Mouse (Mus musculus) c-Kit-positive CD71-positive TER-119-negative erythroid progenitor cells, embryonic 14.5 days (primary cell): ENCODE data around the gene Rnaseh1.

Experiments used
- DNase-seq: peaks from one replicate; pipeline ENCODE4 v3.0.0-alpha.2; 2013; ENCODE audit warnings: low read depth

The Rnaseh1 gene

DNA sequence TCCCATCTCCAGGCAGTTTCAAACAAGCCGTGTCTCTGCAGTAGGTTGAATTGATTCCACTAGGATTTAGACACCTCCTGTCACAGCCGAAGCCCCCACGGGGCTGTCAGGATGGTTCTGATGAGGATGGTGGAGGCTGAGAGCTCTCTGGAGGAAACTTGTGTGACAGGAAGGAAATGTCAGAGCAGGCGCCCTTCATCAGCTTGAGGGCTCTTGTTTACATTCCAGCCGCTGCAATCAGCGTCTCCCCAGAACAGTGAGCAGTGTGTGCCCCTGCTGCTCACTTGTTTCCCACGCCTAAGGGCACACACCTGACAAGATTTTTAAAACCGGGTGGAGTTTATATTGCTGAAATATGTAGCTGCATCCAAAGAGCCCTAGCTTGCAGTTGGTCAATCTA is 17.9 kb downstream of the Rnaseh1 start:
- DNase-seq = no peak

DNA sequence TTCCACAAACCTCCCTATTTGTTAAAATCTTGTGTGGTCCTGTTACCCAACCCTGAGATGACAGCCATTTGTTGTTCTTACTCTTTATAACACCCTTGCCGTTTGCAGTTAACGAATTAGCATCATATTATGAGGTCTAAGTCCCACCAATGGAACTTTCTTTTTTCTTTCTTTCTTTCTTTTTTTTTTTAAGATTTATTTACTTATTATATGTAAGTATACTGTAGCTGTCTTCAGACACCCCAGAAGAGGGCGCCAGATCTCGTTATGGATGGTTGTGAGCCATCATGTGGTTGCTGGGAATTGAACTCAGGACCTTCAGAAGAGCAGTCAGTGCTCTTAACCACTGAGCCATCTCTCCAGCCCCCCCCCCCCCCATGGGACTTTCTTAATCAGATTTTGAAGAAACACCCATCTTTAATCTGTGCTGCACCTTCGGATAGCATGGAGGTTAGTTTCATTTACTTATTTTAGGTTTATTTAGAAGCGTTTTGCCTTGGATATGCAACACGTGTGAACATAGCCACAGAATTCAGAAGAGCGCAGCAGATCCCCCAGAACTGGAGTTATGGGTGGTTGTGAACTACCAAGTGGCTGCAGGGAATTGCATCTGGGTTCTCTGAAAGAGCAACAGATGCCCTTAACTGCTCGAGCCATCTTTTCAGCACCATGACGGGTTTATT is 24.8 kb downstream of the Rnaseh1 start:
- peak; percentile 16 for DNase-seq

DNA sequence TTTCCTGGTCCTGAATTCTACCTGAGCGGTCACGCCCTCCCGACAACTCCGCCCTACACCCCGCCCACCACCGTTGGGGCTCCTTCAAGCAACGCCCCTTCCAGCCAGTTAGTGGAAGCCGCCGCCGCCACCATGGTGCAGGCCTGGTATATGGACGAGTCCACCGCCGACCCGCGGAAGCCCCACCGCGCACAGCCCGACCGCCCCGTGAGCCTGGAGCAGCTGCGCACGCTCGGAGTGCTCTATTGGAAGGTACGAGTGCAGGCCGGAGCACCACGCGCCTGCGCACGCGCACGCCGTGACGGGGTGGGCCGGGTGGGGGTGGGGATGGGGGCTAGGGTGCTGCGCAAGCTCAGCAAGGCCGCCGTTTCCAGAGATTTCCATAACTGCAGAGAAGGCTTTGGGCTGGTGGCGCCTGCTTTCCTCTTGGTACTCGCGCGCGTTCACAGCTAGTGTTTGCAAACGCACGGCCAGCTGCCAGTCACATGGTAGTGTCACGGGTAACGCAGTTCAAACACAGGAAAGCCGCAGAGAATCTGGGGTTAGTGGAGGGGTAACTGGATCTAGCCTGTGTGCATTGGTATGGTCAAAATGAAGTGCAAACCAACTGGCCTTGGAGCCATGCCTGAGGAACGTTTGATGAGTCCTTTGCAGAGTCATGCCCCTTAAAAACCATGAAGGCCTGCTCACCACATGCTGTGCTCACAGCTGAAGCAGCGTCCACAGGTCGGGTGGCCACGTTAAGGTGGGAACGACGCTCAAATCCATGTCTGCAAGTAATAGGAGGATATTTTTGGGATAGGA is 25.9 kb downstream of the Rnaseh1 start, which contains the start of gene Adi1:
TSS of gene Adi1 (plus strand) at position 111 of the 804 bp plus-strand sequence.
- peak; percentile 66 for DNase-seq

DNA sequence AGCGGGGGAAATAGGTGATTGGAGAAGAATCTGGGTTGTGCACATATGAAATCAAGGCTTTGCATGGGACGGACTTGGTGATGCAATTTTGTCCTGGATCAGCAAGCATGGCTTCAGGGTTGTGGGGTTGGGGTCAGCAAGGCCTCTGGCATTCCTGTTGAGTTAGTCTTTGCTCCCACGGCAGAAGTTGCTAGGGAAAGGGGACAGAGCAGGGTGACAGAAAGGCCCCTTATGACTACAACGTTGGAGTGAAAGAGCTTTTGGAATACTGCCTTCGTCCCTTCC is 26.5 kb downstream of the Rnaseh1 start:
- DNase-seq = no peak

DNA sequence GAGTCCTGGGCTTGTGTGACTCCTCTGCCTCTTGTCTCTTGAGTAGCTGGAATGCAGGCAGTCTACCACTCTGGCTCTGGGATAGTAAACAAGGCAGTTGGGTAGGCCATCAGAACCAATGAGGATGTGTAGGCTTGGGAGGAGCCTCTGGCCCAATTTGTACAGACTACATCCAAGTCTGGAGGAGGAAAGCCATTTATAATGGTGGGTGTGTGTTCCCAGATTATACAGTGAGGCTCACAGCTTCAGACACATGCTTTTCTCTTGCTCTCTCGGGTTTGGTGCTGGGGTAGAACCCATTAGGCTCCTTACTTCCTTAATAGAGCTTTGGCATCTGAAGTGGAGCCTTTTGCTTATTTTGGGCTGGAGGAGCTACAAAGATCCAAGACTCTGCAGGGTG is 35.3 kb downstream of the Rnaseh1 start:
- no peak for DNase-seq

DNA sequence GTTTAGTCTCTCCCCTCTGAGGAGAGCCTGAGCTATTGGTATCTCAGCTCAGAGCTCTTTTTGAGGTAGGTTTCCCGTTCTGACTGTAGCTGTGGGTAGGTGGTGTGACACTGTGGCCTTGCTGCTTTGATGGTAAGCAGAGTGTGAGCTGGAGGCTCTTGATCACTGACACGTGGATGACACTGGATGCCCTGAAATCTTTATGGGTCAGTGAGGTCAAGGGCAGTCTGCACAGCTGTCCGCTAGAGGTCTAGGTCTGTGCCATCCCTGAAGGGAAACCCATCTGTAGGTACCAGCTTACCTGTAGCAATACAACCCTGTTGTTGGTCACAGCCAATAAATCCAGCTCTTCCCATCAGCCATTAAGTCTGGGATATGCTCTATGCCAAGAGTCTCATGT is 36.4 kb downstream of the Rnaseh1 start:
- no peak for DNase-seq

DNA sequence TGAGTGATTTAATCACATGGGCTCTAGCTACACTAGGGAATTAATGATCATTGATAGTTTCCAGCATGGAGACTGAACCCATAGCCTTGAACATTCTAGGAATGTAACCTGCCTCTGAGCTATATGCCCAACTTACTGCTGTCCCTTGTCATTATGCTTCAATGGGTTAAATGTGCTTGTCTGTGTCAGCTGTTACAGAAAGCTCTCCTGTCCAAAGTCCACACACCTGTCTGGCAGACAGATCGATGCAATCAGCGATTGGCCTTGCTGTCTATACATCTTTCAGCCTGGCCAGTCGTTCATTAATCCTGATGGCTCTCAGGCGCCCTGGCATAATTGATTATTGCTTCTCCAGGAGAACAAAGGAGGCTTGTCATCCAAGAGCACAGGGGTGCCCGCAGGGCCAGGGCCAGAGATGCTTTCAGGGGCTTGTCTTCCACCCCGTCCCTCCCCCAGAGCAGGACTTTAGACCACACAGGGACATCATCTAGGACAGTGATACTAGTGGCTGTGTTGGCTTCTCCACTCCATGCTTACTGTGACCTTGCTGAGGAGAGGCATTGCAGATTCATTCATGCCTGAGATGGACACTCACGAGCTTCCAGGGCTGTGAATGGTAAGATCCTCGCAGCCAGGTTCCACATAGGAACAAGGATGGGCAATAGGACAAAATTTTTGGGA is 36.9 kb downstream of the Rnaseh1 start:
- DNase-seq = no peak

DNA sequence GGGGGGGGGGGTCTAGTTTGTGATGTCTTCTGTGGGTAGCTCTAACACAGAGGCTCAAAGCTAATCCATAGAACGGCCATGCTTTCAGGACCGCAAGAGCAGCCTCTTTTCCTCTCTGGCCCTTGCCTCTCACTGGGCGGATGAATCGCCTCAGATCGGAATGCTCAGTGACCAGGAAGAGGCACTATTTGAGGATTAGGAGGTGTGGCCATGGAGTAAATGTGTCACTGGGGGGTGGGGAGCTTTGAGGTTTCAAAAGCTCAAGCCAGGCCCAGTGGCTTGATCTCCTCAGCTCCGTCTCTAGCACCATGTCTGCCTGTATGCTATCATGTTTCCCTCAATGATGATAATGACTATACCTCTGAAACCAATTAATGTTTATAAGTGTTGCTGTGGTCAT is 39.6 kb downstream of the Rnaseh1 start:
- no peak for DNase-seq

DNA sequence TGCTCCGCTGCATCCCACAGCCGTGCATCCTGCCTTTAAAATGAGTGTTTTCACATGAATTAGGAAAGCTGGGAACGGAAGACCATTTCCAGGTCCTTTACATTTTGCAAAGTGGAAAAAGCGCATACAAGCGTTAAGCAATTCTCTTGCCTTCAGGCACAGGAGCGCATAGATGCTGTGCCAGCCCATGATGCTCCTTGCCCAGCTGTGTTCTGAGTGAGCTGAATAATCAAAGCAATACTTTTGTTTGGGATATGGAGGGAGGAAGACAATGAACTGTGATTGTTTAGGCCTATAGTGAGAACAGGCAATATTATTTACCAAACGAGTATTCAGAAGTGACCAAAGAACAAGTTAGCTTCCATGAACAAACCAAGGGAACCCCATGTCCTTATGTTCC is 41.3 kb downstream of the Rnaseh1 start:
- no peak for DNase-seq

DNA sequence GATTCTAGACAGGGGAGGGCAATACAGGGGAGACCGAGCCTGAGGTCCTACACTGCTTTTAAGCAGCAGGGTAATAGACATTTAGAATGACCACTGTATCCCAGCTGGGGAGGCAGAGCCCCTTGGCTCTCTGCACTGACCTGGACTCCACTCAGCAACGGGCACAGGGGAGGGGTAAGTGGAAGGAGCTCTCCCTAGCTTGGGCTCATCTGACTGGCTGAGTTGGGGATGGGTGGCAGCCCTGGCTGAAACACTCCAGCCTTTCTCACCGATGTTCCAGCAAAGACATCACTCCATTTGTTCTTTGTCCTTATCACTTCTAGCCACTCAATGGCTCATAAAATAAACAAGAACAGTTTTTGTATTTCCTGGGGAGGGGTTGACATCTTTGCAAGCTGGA is 44.3 kb downstream of the Rnaseh1 start:
- DNase-seq = no peak

DNA sequence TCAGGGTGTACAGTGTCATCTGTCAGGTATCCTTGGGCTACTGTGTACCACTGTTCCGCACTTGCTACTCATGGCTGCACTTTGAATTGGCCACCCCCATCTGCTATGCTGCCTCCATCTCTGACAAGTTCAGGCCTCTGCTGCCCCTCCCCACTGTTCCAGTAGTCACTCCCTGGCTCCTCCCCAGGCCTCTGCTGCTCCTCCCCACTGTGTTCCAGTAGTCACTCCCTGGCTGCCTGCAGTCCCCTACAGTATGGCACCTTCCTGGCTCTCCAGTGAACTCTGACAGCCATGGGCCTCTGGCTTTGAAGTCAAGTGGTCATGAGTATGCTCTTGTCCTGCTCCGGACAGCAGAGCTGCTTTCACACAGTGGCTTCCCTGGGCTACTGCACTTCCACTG is 44.8 kb downstream of the Rnaseh1 start:
- no peak for DNase-seq

DNA sequence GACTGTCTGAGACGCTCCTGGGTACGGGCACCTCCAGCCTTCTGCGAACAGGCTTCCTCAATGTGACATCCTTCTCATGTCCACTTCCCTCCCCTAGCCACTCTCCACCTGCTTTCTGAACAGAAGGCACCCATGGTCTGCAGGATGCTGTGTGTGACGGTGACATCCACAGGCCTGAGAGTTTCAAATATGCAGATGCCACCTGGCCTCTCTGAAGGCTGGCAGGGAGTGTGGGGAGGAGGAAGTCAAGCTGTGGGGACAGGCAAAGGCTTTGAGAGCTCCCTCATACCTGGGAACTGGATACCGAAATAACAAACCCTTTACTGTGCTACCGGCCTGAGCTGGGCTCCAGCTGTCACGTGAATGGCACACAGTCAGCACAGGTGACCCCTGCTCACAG is 45.4 kb downstream of the Rnaseh1 start:
- no peak for DNase-seq

DNA sequence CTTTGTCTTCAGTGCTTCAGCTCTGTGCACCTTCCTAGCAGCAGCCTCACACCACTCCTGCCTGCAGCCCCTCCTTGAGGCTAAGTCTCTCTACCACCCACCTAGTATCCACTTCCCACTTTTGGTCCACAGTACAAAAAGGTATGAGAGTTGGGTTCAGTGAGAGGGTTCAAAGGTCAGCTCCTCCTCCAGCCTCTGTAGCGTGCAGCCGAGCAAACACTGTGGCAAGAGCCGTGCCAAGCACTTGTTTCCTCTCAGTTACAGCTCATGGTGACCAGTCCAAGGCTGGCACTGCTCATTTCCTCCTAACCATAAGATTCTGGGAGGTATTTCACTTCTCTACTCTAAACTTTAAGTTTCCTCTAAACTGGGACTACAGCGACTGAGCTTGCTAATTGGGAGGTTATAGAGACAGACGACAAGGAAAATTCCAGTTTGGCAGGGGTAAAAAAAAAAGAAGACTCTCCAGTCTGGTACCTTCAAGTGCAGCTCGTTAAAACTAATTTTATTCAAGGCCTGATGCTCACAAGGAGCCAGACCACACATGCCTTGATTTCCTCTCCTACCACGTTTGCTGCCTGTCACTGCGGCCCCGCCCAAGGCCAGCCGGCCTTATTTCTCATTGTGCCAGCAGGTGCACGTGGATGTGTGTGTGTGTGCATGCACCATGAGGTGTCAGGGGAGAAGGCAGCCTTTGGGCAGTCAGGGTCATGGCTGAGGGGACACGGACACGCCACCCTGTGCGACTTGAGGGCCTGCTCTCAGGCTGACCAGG is 48.6 kb downstream of the Rnaseh1 start:
- DNase-seq = no peak

DNA sequence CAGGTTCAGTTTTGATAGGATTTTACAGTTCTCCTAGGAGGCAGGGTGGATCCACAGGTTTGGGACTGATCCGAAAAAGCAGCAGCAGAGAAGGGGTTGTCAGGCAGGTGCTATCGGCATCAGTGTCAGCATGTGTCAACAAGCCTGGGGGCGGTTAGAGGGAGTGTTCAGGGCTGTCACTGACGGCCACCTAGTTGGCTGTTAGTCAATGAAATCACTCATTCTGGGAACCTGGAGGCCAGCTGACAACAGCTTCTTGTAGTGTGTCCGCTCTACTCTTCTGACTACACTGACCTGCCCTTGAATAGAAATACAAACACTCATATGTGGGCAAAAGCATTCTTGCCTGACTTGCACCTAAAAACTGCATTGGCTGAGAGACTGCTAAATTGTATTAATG is 49.7 kb downstream of the Rnaseh1 start:
- no peak for DNase-seq

DNA sequence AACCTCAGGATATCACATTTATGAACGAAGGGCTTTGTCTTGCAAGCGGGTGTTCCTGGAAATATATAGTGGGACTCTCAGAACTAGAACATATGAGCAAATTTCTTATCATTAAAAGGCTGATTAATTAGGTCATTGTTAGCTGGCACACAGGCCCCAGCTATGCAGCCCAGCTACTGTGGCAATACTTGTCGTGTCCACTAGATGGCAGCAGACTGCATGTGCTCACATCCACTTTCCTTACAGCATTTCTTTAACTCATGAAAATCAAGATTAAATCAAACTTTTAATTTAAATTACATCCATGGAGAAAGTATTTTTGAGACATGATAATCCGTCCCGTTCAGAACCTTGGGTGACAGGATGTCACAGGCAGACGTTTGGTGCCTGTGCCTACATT is 50.3 kb downstream of the Rnaseh1 start:
- peak; percentile 47 for DNase-seq

DNA sequence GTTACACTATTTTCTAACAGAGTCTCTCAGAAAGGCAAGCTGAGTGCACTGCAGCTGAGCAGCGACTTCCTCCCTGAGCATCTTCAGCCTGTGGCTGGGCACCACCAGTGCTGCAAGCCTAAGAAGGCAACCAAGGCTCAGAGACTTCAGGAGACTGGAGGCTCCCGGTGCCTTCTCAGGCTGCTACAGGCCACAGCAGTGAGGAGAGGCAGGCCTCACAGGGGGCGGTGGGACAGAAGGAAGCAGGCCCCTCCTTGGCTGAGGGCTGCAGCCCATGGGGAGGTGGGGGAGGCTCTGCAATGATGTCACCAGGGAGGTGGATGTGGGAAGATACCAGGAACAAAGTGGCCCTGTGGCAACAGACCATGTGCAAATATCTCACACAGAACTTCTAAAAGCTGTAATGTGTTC is 50.7 kb downstream of the Rnaseh1 start:
- DNase-seq = no peak

DNA sequence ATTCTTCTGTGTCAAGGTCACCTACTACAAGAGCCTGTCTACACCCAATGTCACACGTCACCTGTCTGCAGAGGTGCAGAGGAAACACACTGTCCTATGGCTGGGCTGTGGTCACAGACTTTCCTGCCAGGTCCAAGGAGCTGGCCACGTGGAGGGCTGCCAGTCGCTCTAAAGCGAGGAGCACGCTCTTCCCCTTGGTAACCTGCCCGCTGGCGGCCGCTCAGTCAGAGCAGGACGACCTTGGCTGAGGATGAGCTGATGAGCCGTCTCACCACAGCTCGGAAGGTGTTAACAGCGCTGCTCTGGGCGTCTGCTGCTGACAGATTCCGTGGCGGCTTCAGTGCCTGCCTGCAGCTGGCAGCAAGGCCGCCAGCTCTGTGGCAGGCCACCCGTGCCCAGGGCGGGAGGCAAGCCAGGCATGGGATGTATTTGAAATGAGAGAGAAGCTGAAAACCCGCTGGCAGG is 51.2 kb downstream of the Rnaseh1 start:
- DNase-seq = no peak

DNA sequence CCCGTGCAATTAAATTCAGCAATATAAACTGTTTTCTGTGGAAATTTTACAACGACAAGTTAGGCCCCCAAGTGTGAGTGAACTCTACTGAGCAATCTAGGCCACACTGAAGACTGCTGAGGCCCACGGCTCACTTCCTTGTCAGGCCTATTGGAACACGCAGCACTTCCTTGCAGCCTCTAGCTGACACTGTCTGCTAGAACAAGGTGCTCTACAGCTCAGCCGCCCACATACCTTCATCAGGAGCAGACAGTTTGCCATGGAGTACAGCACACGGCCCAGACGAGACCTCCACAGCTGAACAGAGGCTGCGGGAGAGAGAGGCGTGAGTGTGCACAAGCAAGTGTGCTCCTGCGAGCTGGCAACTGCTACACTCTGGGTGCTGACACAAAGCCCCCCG is 51.9 kb downstream of the Rnaseh1 start:
- DNase-seq = no peak

DNA sequence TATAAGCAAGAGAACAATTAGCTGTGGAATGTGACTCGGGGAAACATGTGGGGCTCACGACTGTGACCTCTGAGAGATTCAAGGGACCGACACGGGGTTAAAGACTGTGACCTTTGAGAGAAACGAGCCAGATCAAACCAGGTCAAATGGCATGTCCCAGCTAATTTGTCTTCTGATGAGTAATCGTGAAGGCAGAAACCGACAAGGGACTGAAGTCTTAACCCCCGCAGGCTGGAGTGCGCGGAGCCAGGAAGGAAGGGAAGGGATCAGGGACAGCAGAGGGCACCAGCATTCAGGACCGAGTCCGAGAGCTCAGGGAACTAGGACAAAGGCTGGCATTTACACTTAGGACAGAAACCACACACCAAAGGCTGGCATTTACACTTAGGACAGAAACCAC is 55.0 kb downstream of the Rnaseh1 start:
- no peak for DNase-seq

DNA sequence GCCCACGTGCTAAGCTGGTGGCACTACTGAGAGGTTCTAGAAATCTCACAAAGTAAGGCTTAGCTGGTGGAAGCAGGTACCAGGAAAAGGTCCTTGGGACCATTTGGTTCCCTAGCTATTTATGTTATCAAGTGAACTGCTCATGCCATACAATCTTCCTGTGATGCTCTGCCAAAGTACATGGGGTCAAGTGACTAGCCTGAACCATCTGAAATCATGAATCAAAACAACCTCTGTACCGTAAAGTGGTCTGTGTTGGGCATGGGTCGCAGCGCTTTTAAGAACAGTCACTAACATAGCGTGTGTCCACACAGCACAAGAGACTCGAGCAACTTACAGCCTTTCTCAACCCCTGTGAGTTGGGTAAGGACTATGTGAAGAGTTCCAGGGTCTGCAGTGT is 55.8 kb downstream of the Rnaseh1 start:
- DNase-seq = no peak

DNA sequence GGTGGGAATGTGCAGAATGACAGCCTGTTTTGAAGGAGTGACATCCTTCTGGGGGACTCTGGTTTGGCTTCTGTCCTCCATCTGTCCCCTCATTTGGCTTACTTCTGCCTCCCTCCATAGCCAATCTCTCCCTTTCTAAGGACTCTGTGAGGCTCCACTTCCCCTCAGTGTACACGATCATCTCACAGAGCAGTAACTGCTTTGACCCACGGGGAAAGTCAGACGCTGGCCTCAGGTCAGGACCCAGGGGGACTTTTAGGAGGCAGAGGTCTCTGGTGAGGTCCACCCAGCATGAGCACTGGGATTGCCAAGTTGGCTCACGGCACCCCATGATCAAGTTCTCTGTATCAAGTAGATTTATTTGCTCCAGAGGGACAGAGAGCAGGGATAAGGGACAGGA is 58.8 kb downstream of the Rnaseh1 start:
- no peak for DNase-seq
